Mouse (Mus musculus): ENCODE data around the gene Xpo5.

The Xpo5 gene

DNA sequence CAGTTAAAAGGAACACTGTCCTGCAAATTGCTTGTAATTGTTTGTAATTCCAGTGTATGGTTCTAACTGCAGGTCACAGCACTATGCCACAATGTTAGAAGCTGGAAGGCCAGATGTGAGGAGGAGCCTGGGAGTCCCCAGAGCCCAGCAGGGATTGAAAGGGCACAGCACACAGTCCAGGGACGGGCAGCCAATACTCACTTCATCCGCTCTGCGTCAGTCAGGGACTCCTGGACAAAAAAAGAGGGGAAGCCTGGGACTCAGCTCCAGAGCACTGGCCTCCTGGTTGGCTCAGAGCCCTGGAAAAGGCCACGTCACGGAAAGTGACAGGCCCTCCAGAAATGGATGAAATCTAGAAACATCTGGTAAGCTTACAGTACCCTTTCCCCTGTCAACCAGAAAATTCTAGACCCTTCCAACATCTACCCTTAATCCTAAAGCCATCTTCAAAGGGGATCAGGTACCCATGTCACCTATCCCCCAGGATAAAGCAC lies 59.7 kb downstream of the Xpo5 start:
- DNase-seq = no peak

DNA sequence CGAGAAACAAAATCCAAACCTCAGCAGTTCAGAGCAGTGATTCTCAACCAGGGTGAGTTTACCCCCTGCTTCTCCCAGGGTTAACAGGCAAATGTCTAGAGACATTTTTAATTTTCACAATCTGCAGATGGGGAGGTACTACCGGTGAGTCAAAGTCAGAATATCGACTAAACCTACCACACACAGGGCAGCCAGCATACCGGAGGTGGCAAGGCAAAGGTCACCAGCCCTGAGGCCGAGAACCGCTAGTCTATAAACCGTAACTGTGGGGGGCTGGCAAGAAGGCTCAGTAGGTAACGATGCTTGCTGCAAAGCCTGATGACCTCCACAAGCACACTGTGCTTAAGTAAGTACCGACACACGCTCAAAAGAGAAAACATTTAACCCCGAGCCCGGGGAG lies 62.9 kb downstream of the Xpo5 start:
- DNase-seq = no peak

DNA sequence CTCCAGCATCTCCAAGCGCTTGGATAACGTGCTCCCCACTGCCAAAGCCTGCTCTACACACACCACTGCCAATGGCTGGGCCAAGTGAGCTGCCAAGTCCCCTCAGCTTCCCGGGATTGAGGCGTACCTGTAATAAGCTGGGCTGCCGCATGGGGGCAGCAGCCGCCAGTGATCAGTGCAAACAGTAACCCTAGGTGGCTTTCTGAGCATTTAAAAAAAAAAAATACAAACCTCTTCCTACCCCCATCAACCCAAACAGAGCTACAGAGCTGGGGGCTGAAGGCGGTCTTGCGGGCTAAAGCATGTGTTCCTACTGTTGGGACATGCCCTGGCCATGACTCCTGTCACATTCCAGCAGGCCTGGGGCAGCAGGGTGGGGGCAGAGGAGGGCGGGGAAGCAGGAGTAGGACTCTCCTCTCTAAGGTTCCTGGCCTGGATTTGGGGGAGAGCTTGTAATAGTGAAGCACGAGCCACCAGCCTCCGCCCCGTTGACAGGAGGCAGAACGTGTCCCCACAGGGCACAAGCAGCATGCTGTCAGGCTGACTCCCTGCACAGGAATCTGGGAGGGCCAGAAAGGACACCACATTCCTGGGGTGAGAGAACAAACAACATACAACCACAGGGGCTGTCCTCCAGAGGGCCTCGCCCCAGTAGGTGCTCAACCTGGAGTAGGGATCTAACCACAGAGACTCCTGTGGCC lies 63.5 kb downstream of the Xpo5 start:
- peak; percentile 86 for DNase-seq

DNA sequence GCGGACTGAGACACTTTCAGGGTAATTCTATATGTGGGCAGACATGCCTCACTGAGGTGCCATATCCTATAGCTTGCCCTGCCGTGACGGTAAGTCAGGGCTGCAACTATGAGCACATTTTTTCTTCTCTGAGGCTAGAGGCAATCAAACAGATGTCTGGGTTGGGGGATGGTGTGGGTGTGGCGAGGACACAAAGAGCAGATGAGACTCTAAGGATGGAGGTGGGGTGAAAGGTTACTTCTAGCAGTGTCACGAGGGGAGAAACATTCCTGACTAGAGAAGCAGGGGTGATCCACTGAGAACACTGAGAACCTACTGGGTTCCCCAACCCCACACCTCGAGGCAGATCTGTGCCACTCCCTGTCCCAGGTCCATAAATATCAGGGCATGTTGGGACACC lies 64.4 kb downstream of the Xpo5 start:
- DNase-seq = no peak

DNA sequence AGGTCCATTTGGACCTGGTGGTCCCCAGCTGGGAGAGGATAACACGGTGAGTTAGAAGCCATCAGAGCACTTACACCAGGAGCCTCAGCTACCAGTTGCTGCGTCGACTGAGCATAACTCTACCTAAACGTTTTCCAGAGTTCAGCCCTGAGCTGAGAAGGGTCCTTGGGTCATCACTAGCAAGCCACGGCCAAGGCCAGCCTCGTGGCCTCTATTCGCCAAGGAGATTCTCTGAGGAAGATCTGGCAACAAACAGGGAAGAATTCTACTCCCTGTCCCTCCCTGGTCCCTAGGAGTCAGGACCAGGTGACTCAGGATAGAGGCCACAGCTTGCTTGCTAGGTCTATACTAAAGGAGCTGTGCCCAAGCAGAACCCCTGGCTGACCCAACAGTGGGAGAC lies 64.9 kb downstream of the Xpo5 start:
- no peak for DNase-seq

DNA sequence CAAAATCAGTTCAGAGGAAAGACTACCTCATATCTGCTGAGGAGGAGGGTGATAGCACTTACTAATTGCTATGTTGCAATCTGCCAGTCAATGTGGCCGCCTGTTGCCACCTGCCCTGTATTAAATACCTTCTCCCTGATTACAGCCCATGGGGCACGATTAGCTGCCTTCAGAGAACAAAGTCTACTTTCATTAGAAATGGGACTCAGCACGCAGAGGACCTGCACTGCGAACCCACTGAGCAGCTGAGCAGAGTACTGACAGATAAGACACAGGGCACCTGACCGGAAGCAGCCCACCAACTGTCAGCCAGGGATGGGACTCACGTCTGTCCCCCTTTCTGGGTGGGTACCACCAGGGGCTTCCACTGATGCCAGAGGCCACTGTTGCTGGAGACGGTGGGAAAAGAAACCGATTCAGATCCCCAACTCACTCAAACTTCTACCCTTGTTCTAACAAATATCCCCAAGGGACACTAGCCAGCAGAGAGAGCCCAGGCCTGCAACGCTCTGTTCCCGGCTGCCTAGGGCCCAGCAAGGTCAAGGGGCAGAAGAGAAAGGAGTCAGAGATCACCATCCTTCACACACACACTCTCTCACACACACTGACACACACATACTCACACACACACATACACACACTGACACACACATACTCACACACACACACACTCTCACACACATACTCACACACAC lies 65.6 kb downstream of the Xpo5 start:
- DNase-seq = no peak

DNA sequence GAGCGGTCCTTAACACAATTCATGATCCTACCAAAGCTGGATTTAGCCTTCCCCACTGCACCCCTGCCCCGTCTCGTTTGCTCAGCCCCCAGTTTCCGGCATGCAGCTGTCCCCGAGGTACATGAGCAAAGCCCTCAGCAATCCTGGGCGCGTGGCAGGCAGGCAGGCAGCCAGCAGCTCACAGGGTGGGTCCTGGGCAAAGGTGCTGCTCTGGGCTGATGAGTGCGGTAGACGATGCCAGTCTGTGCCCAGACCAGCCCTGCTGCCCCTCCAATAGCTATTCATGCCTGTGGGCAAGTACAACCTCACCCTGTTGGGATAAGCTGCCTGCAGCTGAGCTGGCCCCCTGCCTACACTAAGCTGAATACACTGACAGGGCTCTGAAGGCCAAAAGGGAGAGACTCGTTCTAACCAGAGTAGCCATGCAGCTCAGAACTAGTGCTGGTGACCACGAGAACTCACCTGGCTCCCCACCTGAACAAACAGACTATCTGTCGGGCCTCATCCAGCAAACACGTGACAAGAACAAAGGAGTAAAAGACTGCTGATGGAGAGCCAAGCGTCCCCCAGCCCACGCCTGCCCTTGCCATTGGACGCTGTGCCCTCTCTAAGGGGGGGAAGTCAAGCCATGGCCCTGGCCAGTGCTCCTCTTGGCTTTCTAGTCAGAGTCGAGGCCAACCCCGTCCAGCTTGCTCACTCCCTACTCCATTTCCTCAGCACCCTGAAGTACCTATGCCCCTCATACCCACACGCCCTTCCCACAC lies 67.4 kb downstream of the Xpo5 start:
- DNase-seq = no peak

DNA sequence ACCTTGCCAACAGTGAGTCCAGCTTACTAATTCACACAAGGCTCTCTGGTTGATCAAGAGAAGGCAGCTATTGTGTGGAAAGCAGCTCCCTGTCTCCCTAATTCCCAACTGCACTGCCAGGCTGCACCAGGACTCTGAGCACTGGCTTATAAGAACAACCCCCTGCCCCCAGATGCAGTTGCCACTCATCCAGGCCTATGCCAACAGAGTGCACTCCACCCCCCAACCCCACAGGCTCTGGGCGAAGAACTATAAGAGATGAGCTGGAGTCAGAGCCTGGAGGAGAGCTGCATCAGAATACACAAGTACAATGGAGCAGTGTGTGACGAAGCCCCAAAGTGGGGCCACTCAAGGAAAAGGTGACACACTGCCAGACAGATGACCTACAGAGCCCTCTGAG lies 69.5 kb downstream of the Xpo5 start:
- no peak for DNase-seq

DNA sequence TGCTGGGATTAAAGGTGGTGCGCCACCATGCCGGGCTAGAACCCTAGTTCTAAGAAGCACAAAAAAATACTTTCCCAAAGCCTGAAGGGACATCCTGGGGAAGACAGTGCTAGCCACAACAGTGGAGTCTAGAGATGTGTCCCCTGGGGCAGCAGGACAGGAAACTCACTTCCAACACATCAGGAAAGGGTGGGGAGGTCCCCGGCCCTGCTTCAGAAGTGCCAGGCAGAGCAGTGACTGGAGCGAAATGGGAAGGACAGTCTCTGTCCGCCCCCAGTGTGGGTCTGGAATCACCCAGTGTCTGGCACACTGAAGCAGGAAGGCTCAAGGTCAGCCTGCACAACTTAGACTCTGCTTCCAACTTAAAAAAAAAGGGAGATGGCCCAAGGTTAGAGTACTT lies 70.1 kb downstream of the Xpo5 start:
- no peak for DNase-seq

DNA sequence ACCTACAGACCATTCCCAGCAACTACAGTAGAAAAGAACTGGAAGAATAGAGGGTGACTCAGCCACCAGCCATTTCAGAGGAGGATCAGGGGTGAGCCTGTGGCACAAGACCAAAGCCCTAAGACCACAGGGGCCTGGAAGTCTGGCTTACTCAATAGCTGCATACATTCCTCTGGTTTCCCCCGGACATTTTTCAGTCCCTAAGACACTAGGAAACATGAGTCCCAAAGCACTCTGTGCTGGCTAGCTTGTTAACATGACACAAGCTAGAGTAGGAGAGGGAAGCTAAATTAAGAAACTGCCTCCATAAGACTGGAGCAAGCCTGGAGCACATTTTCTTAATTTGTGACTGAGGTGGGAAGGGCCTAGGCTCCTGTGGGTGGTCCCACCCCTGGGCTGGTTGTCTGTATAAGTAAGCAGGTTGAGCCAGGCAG lies 71.2 kb downstream of the Xpo5 start:
- DNase-seq = no peak

DNA sequence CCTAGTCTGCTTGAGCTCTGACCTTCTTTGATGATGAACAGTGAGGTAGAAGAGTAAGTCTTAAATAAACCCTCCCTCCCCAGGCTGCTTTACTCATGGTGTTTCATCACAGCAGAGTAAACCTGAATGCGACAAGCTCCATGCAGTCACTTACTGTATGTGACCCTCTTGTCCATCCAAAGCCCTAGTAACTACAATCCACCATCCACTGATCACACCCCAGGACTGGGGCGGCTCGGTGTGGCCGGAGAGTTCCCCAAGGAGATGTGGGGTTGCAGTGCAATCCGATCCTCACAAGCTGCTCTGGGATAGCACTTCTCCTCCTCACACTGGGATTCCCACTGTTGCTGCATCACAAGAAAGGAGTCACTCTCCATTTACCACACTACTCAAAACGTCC lies 71.9 kb downstream of the Xpo5 start:
- DNase-seq = no peak

DNA sequence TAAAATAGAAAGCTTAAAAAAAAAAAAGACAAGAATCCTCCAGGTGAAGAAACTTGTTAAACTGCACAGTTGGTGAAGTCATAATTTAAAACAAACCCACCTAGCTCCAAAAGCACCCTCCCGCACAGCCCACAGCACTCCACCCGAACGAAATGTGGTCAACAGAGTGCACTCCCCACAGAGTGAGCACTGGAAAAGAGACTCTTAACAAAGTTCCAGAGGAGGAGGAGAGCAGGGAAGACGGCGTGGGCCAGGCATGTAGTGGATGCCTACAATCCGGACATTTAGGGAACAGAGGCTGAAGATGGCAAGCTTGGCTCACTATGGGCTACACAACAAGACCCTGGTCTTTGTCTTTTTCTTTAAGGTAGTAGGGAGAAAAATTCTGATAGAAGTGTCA lies 72.5 kb downstream of the Xpo5 start:
- no peak for DNase-seq

DNA sequence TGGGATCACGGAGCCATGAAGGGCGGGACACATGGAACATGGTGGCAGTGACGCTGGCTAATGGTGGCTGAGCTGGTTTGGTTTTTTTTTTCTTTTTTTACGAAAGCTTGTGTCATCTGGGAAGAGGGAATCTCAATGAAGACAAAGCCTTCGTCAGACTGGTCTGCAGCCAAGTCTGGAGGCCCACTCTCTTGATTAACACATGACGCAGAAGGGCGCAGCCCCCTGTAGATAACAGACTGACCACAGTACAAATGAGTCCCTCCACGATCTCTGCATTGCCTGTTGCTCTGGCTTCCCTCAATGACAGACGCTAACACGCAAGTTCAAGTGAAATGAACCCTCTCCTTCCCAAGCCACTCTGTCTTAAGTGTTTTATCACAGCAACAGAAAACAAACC lies 72.9 kb downstream of the Xpo5 start:
- no peak for DNase-seq

DNA sequence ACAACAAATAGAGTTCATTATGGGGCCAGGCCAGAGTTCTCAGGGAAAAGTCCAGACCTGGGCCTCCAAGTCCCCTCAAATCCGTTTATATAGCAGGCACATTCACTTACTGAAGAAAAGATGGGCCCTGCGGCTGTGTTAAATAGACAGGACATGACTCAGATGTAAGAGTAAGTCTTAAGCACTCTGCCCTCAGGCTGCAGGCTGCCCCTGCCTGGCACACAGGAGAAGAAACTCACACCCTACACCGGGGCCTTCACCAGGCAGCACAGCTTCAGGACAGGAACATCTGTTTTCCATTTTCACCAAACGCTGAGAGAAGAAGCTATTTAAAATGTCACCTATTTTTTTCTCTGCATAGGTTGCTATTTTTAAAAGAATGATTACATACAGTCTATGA lies 75.0 kb downstream of the Xpo5 start:
- no peak for DNase-seq

DNA sequence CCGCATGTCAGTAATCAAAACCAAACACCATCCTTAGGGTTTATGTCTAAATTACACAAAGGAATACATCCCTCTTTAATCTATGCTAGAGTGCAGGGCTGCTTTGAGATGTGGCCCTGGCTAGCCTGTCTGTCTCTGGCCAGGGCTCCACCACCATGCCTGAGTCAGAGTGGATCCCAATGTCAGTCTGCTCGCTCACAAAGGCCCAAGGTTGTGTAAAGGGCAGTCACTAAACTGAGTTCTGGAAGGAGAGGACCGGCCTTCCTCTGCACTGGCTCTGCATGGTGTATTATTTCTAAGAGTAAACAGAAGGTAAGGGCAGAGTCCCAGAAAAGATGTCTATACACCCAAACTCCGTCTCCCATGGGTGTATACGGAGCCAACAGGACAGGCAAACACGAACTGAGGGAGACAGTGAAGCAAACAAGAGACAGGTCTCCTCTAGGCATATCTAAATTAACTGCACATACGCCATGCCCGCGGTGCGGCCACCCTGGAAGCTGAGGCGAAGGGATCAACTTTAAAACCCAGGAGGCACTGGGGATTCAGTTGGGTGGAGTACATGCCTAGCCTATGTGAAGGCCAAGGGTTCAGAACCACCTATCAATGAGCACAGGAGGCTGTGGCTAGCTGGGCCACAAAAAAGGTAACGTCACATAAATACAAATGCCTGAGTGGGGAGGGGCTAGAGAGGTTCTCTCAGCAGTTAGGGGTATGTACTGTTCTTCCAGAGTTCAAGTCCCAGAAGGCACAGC lies 75.6 kb downstream of the Xpo5 start:
- DNase-seq = no peak

DNA sequence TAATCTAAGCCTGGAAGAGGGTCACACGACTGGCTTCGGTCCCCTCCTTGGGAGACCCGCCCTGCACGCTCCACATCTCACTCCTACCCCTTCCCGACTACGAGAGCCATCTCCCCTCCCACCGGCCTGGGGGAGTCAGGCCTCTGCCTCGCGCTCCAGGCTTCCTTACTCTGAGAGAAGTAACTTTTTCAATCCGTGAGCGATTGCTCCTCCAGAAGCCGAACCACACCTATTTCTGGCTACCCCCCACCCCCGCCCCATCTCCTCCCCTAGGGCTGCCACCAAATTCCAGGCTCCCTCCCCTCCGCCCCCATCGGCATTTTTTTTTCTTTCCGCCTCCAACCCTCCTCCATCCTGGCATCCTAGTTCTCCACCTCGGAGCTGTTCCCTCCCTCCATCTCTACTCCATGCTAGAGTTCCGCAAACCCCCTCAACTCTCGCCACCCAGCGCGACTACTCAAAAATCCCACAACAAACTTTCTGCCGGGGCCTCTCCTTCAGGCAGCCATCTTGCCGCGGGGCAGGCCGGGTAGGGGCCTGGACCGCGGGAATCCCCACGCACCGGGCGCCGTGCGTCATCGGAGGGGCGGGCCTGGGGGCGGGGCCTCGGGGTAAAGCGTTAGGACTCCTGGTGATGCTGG lies 80.0 kb downstream of the Xpo5 start, which contains the start of gene Tjap1:
Gene Tjap1 (minus strand): TSS at position 544 of the 641 bp plus-strand sequence.
- peak; percentile 80 for DNase-seq

DNA sequence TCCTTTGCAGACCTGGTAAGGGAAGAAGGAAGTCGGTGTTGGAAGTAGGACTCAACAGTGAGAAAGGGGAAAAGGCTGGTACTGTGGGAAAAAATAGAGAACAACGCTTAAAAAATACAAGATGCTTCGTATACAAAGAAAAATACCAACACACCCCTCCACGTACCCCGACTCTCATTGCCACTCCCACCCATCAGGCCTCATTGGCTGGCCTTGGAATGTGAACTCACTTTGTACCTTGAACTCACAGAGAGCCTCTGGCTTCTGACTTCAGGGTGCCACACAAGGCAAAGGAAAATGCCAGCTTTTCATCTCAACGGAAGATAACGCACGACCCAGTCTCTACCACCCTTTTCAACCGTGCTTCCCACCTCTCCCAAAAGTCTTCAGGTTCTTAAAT lies 80.6 kb downstream of the Xpo5 start:
- no peak for DNase-seq

DNA sequence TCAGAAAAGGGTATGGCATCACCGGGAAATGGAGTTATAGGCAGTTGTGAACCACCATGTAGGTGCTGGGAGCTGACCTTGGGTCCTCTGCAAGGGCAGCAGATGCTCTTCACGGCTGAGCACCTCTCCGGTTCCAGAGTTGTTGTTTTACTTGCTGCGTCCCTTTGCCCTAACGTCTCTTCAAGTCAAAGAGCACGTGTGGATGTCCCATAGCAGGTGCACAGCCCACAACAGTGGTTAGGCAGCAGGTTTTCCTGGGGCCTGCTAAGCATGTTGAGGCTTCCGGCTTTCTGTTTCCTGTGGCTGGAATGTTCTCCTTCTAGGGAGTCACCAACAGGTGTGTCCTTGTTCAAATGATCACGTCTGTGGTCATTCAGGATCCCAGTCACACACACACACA lies 81.3 kb downstream of the Xpo5 start:
- DNase-seq = no peak

DNA sequence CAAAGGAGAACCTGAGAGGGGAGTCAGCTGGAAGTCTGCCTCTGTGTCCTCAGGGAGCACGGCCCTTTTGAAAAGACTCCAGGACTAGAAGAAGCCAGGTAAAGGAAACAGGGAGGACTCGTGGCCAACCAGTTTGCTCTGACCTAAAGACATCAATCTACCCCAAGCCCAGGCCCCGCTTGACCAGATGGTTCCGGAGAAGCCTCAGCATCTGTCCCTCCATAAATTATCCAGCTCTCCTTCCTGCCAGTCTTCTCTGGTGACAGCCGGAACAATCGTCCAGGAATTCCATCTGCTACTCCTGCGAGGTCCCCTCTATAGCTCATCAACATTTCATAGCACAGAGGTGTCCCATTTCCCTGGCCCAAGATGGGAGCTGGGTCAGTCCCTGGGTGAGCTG lies 82.1 kb downstream of the Xpo5 start:
- no peak for DNase-seq

DNA sequence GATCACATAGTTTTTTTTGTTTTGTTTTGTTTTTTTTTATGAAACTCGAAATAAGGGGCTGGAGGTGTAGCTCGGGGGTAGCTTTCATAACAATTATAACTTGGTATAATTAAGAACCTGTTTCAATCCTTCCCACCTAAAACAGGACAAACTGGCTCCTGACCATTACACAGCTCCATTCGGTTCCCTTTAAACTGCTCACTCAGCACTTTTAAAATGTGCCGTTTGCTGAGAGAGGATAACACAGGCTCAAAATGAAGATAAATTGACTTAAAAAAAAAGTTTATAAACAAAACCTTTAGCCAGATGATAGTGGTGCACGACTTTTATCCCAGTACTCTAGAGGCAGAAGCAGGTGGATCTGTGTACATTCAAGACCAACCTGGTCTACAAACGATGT lies 82.8 kb downstream of the Xpo5 start:
- no peak for DNase-seq

DNA sequence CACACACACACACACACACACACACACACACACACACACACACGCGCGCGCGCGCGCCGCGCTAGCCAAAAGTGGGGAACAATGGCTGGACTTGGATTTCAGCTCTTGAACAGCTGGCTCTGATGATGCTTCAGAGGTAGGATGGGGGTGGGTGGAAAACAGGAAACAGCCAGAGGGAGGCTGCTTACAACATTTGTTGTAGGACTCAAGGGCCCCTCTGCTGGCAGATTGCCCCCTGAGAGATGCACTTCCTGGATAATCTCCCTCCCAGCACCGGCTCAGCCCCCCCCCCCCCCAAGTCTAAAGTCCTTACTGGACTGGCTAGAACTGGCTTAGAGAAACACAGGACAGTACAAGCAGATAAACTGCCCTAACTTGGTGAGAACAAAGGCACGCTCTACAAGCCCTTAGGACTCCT lies 85.1 kb downstream of the Xpo5 start:
- no peak for DNase-seq

All from cerebellum, adult 8-10 months (tissue).